Mouse (Mus musculus): ENCODE data around the gene Gm43738.
"Not testable (repeated sequence)": the region's sequence is repeated elsewhere in the genome, so short reads cannot be mapped to it uniquely, and the experiment has no call there.

Gm43738 gene

GRCm38 (mm10) chr3:89106881-89107280 lies 6.0 kb upstream of the Gm43738 start:
- in situ Hi-C loops (cut with MboI; ENCODE audit: low pct_unique_long_range_greater_than_20kb in 1 of 2, low sequenced_read_pairs in 2 of 2, unreplicated experiment in 1 of 2): no loop called here

- in situ Hi-C loops (cut with MboI; ENCODE audit: low pct_unique_long_range_greater_than_20kb in 1 of 2, low sequenced_read_pairs in 2 of 2, unreplicated experiment in 1 of 2): no loop called here
These were observed 2.3 kb upstream of the Gm43738 start for GRCm38 (mm10) chr3:89103291-89103595.

GRCm38 (mm10) chr3:89102495-89103290 lies 1.8 kb upstream of the Gm43738 start:
- in situ Hi-C loops (cut with MboI; ENCODE audit: low pct_unique_long_range_greater_than_20kb in 1 of 2, low sequenced_read_pairs in 2 of 2, unreplicated experiment in 1 of 2): no loop called here

GRCm38 (mm10) chr3:89101812-89102494 lies 1.1 kb upstream of the Gm43738 start, which contains the start of gene Fdps:
Gene Fdps, minus strand, starts transcription at chr3:89101959.
- in situ Hi-C loops (cut with MboI; ENCODE audit: low pct_unique_long_range_greater_than_20kb in 1 of 2, low sequenced_read_pairs in 2 of 2, unreplicated experiment in 1 of 2): no loop called here

- in situ Hi-C loops (cut with MboI; ENCODE audit: low pct_unique_long_range_greater_than_20kb in 1 of 2, low sequenced_read_pairs in 2 of 2, unreplicated experiment in 1 of 2): no loop called here
These were observed 536 bp upstream of the Gm43738 start for GRCm38 (mm10) chr3:89101459-89101811.

- in situ Hi-C loops (cut with MboI; ENCODE audit: low pct_unique_long_range_greater_than_20kb in 1 of 2, low sequenced_read_pairs in 2 of 2, unreplicated experiment in 1 of 2): no loop called here
These were observed 6.9 kb downstream of the Gm43738 start for GRCm38 (mm10) chr3:89094021-89094420.

- in situ Hi-C loops (cut with MboI; ENCODE audit: low pct_unique_long_range_greater_than_20kb in 1 of 2, low sequenced_read_pairs in 2 of 2, unreplicated experiment in 1 of 2): no loop called here
These were observed 7.7 kb downstream of the Gm43738 start, which contains the start of gene Rusc1 for GRCm38 (mm10) chr3:89093175-89093574. Gene Rusc1, minus strand, starts transcription at chr3:89093311.

GRCm38 (mm10) chr3:89092509-89093090 lies 8.3 kb downstream of the Gm43738 start:
- in situ Hi-C loops (cut with MboI; ENCODE audit: low pct_unique_long_range_greater_than_20kb in 1 of 2, low sequenced_read_pairs in 2 of 2, unreplicated experiment in 1 of 2): no loop called here

- in situ Hi-C loops (cut with MboI; ENCODE audit: low pct_unique_long_range_greater_than_20kb in 1 of 2, low sequenced_read_pairs in 2 of 2, unreplicated experiment in 1 of 2): no loop called here
These were observed 8.9 kb downstream of the Gm43738 start for GRCm38 (mm10) chr3:89091811-89092508.

GRCm38 (mm10) chr3:89090694-89091655 lies 9.9 kb downstream of the Gm43738 start:
- in situ Hi-C loops (cut with MboI; ENCODE audit: low pct_unique_long_range_greater_than_20kb in 1 of 2, low sequenced_read_pairs in 2 of 2, unreplicated experiment in 1 of 2): no loop called here

- in situ Hi-C loops (cut with MboI; ENCODE audit: low pct_unique_long_range_greater_than_20kb in 1 of 2, low sequenced_read_pairs in 2 of 2, unreplicated experiment in 1 of 2): no loop called here
These were observed 10.9 kb downstream of the Gm43738 start for GRCm38 (mm10) chr3:89089882-89090591.

GRCm38 (mm10) chr3:89088974-89089373 lies 11.9 kb downstream of the Gm43738 start:
- in situ Hi-C loops (cut with MboI; ENCODE audit: low pct_unique_long_range_greater_than_20kb in 1 of 2, low sequenced_read_pairs in 2 of 2, unreplicated experiment in 1 of 2): no loop called here

- in situ Hi-C loops (cut with MboI; ENCODE audit: low pct_unique_long_range_greater_than_20kb in 1 of 2, low sequenced_read_pairs in 2 of 2, unreplicated experiment in 1 of 2): no loop called here
These were observed 13.4 kb downstream of the Gm43738 start for GRCm38 (mm10) chr3:89087338-89088110.

- in situ Hi-C loops (cut with MboI; ENCODE audit: low pct_unique_long_range_greater_than_20kb in 1 of 2, low sequenced_read_pairs in 2 of 2, unreplicated experiment in 1 of 2): no loop called here
These were observed 16.2 kb downstream of the Gm43738 start for GRCm38 (mm10) chr3:89084654-89085190.

- in situ Hi-C loops (cut with MboI; ENCODE audit: low pct_unique_long_range_greater_than_20kb in 1 of 2, low sequenced_read_pairs in 2 of 2, unreplicated experiment in 1 of 2): no loop called here
These were observed 16.8 kb downstream of the Gm43738 start for GRCm38 (mm10) chr3:89084133-89084532.

- in situ Hi-C loops (cut with MboI; ENCODE audit: low pct_unique_long_range_greater_than_20kb in 1 of 2, low sequenced_read_pairs in 2 of 2, unreplicated experiment in 1 of 2): not testable (repeated sequence)
These were observed 18.6 kb downstream of the Gm43738 start for GRCm38 (mm10) chr3:89082287-89082686.

- in situ Hi-C loops (cut with MboI; ENCODE audit: low pct_unique_long_range_greater_than_20kb in 1 of 2, low sequenced_read_pairs in 2 of 2, unreplicated experiment in 1 of 2): no loop called here
These were observed 23.5 kb downstream of the Gm43738 start for GRCm38 (mm10) chr3:89077383-89077782.

Measured in mouse embryonic stem cell (cell line).